ENCODE assay signal across 23 mouse cellular contexts in genomic region chr3:38501316-38501715, GRCm38 (mm10). TPM values are rescaled to one million over a fixed set of nuclear protein-coding genes. Genes with fewer than 3 reads are reported as not detected.
DNase-seq lines count a peak whose midpoint lies in the region; ATAC-seq lines count a peak whose summit lies in the region.
"Had no signal": no experiment of that assay in that cellular context is flagged by ENCODE, and none has a peak within 500 bp of the region (broad histone marks: within the 10 kb centered on the region; RNA-seq: fewer than 3 reads in every experiment).

No protein-coding gene starts in this region.

- WGBS in forebrain, embryonic 14.5 days = 60% methylated on average over 5 of the region's 5 CpGs
- WGBS in forebrain, embryonic 11.5 days = 77% methylated on average over 5 of the region's 5 CpGs
- WGBS in hindbrain, embryonic 16.5 days = 47% methylated on average over 5 of the region's 5 CpGs
- WGBS in hindbrain, embryonic 10.5 days = 78% methylated on average over 5 of the region's 5 CpGs
- WGBS in forebrain, embryonic 16.5 days = 58% methylated on average over 5 of the region's 5 CpGs

- no peaks in the 10 kb centered on the region for H3K9me3 ChIP-seq in forebrain, embryonic 14.5 days (replicated peaks; ENCODE audit: control insufficient read depth, low read length)
- no peaks in the 10 kb centered on the region for H3K9me3 ChIP-seq in forebrain, embryonic 11.5 days (ENCODE audit: control insufficient read depth, low read length)
- no peaks in the 10 kb centered on the region for H3K9me3 ChIP-seq in hindbrain, embryonic 16.5 days (ENCODE audit: control insufficient read depth, low read length)
- H3K9me3 ChIP-seq in hindbrain, embryonic 10.5 days = no peaks in the 10 kb centered on the region
- H3K9me3 ChIP-seq in forebrain, embryonic 16.5 days (ENCODE audit: control insufficient read depth, low read length) = no peaks in the 10 kb centered on the region
- H3K9me3 ChIP-seq: G1E; hindbrain, embryonic 13.5 days had no signal

- H3K9ac ChIP-seq in forebrain, embryonic 14.5 days (ENCODE audit: low read length) = no peak overlapping the region
- H3K9ac ChIP-seq in forebrain, embryonic 11.5 days (ENCODE audit: low read length) = no peak overlapping the region
- no peak overlapping the region for H3K9ac ChIP-seq in hindbrain, embryonic 16.5 days (ENCODE audit: low read depth, low read length)
- H3K9ac ChIP-seq in forebrain, embryonic 16.5 days (replicated peaks; ENCODE audit: low read depth, low read length) = no peak overlapping the region
- H3K9ac ChIP-seq: hindbrain, embryonic 13.5 days had no signal

- H3K27ac ChIP-seq in forebrain, embryonic 14.5 days (ENCODE audit: low read depth, low read length) = no peak overlapping the region
- H3K27ac ChIP-seq in forebrain, embryonic 11.5 days (ENCODE audit: low read depth, low read length) = no peak overlapping the region
- H3K27ac ChIP-seq in hindbrain, embryonic 16.5 days (ENCODE audit: low read depth, low read length) = no peak overlapping the region
- no peak overlapping the region for H3K27ac ChIP-seq in hindbrain, embryonic 10.5 days
- H3K27ac ChIP-seq in forebrain, embryonic 16.5 days (ENCODE audit: low read length) = no peak overlapping the region
- H3K27ac ChIP-seq: heart, adult 2 months; hindbrain, embryonic 13.5 days; hindbrain, postnatal 0 days had no signal

- no peak overlapping the region for H3K4me3 ChIP-seq in forebrain, embryonic 14.5 days (ENCODE audit: low read depth, low read length)
- no peak overlapping the region for H3K4me3 ChIP-seq in forebrain, embryonic 11.5 days (ENCODE audit: low read depth, low read length)
- no peak overlapping the region for H3K4me3 ChIP-seq in hindbrain, embryonic 16.5 days (ENCODE audit: low read length)
- no peak overlapping the region for H3K4me3 ChIP-seq in hindbrain, embryonic 10.5 days
- no peak overlapping the region for H3K4me3 ChIP-seq in forebrain, embryonic 16.5 days (replicated peaks; ENCODE audit: low read length)
- H3K4me3 ChIP-seq: heart, adult 2 months; hindbrain, embryonic 13.5 days had no signal

- DNase-seq in forebrain, embryonic 14.5 days (ENCODE audit: low spot score) = peak; percentile 9
- no peak for DNase-seq in forebrain, embryonic 11.5 days (ENCODE audit: low spot score)
- no peak for DNase-seq in hindbrain, embryonic 10.5 days (ENCODE audit: low spot score)
- peak; percentile 47 for DNase-seq in brain, adult 2 months (ENCODE audit: low read depth, low spot score)
- DNase-seq in adrenal gland, adult (ENCODE audit: inconsistent age in 2 of 2, low spot score in 1 of 2) = no peak
- DNase-seq: adrenal gland, adult 2 months; adrenal gland, postnatal 14 days; B cell, adult 2 months; cerebellum, adult 18-20 months; cerebellum, adult 9-10 months; cerebellum, postnatal 14 days; gastrocnemius, postnatal 25 days; heart, adult 2 months; kidney, adult 2 months had no signal

- ATAC-seq in forebrain, embryonic 14.5 days = no peak
- ATAC-seq in forebrain, embryonic 11.5 days (replicated peaks; ENCODE audit: low FRiP score) = no peak
- ATAC-seq in hindbrain, embryonic 16.5 days = peak; percentile 9; the same call in 1 of the 2 replicates
- ATAC-seq in forebrain, embryonic 16.5 days = peak; percentile 73
- ATAC-seq: intestine, postnatal 0 days; Patski had no signal

- no peaks in the 10 kb centered on the region for H3K27me3 ChIP-seq in forebrain, embryonic 14.5 days (replicated peaks; ENCODE audit: control insufficient read depth, insufficient read depth, low read length)
- no peaks in the 10 kb centered on the region for H3K27me3 ChIP-seq in forebrain, embryonic 11.5 days (ENCODE audit: control insufficient read depth, insufficient read depth, low read length)
- no peaks in the 10 kb centered on the region for H3K27me3 ChIP-seq in hindbrain, embryonic 16.5 days (replicated peaks; ENCODE audit: control insufficient read depth, insufficient read depth, low read length)
- H3K27me3 ChIP-seq in hindbrain, embryonic 10.5 days (ENCODE audit: insufficient read depth, poor library complexity, severe bottlenecking) = no peaks in the 10 kb centered on the region
- H3K27me3 ChIP-seq in forebrain, embryonic 16.5 days (replicated peaks; ENCODE audit: control insufficient read depth, insufficient read depth, low read length) = no peaks in the 10 kb centered on the region
- H3K27me3 ChIP-seq: CH12.LX; hindbrain, embryonic 13.5 days had no signal

- no peaks in the 10 kb centered on the region for H3K4me1 ChIP-seq in forebrain, embryonic 14.5 days (ENCODE audit: control insufficient read depth, insufficient read depth, low read length)
- no peaks in the 10 kb centered on the region for H3K4me1 ChIP-seq in forebrain, embryonic 11.5 days (replicated peaks; ENCODE audit: control insufficient read depth, insufficient read depth, low read length)
- H3K4me1 ChIP-seq in hindbrain, embryonic 16.5 days (ENCODE audit: control insufficient read depth, insufficient read depth, low read depth, low read length) = no peaks in the 10 kb centered on the region
- H3K4me1 ChIP-seq in hindbrain, embryonic 10.5 days (replicated peaks) = peaks cover 3% of the 10 kb centered on the region; the same call in 1 of the 2 replicates
- H3K4me1 ChIP-seq in forebrain, embryonic 16.5 days (replicated peaks; ENCODE audit: control insufficient read depth, insufficient read depth, low read length) = no peaks in the 10 kb centered on the region

- H3K36me3 ChIP-seq in forebrain, embryonic 14.5 days (ENCODE audit: control insufficient read depth, insufficient read depth, low read length) = no peaks in the 10 kb centered on the region
- no peaks in the 10 kb centered on the region for H3K36me3 ChIP-seq in forebrain, embryonic 11.5 days (ENCODE audit: control insufficient read depth, insufficient read depth, low read length)
- no peaks in the 10 kb centered on the region for H3K36me3 ChIP-seq in hindbrain, embryonic 16.5 days (ENCODE audit: control insufficient read depth, insufficient read depth, low read length)
- no peaks in the 10 kb centered on the region for H3K36me3 ChIP-seq in hindbrain, embryonic 10.5 days
- no peaks in the 10 kb centered on the region for H3K36me3 ChIP-seq in forebrain, embryonic 16.5 days (ENCODE audit: control insufficient read depth, insufficient read depth)
- H3K36me3 ChIP-seq: G1E; hindbrain, embryonic 13.5 days had no signal

- H3K4me2 ChIP-seq in forebrain, embryonic 14.5 days (ENCODE audit: low read length) = no peak overlapping the region
- no peak overlapping the region for H3K4me2 ChIP-seq in forebrain, embryonic 11.5 days (ENCODE audit: low read depth, low read length, severe bottlenecking)
- H3K4me2 ChIP-seq in hindbrain, embryonic 16.5 days (ENCODE audit: low read length) = no peak overlapping the region
- H3K4me2 ChIP-seq in forebrain, embryonic 16.5 days (ENCODE audit: low read length) = no peak overlapping the region
- H3K4me2 ChIP-seq: heart, embryonic 11.5 days; hindbrain, embryonic 13.5 days had no signal

RNA-seq across cellular contexts. Expression of gene Ankrd50, which starts 16.7 kb away (rescaled TPM):
- 21.2 and 21.8 TPM in 2 replicates for polyA plus RNA-seq in forebrain, embryonic 14.5 days (2014; fragmentation: Nextera tagmentation; extraction: Ambion mirVana)
- 27.0 and 30.0 TPM in 2 replicates for polyA plus RNA-seq in forebrain, embryonic 11.5 days (2014; fragmentation: Nextera tagmentation; extraction: Ambion mirVana)
- polyA plus RNA-seq in hindbrain, embryonic 16.5 days (2015; fragmentation: Nextera tagmentation; extraction: Ambion mirVana) = 13.5 and 18.4 TPM in 2 replicates
- 26.4 and 29.2 TPM in 2 replicates for polyA plus RNA-seq in hindbrain, embryonic 10.5 days (2016; fragmentation: Nextera tagmentation; extraction: Ambion mirVana)
- 23.2 and 24.2 TPM in 2 replicates for polyA plus RNA-seq in forebrain, embryonic 16.5 days (2015; fragmentation: Nextera tagmentation; extraction: Ambion mirVana)

Comparison
In these comparisons a context has a peak if more than half of its experiments do, and no peak if none do; other contexts are left out.
1. ATAC-seq: peak in hindbrain, embryonic 16.5 days (single experiment) and forebrain, embryonic 16.5 days (single experiment); none in forebrain, embryonic 14.5 days (single experiment) and forebrain, embryonic 11.5 days (single experiment).
2. DNase-seq: peak in forebrain, embryonic 14.5 days (single experiment) and brain, adult 2 months (single experiment); none in forebrain, embryonic 11.5 days (single experiment), hindbrain, embryonic 10.5 days (single experiment) and adrenal gland, adult (0 of 2).